Mouse (Mus musculus) ZHBTc4 (cell line): ENCODE results near the gene Ifna15.
"Not testable (repeated sequence)": the region's sequence is repeated elsewhere in the genome, so short reads cannot be mapped to it uniquely, and the experiment has no call there.

ENCODE experiments used
- DNase-seq: peaks from one replicate; pipeline ENCODE4 v3.0.0-alpha.2; 2011; ENCODE audit warnings: low read depth, low spot score

Gene Ifna15

DNA sequence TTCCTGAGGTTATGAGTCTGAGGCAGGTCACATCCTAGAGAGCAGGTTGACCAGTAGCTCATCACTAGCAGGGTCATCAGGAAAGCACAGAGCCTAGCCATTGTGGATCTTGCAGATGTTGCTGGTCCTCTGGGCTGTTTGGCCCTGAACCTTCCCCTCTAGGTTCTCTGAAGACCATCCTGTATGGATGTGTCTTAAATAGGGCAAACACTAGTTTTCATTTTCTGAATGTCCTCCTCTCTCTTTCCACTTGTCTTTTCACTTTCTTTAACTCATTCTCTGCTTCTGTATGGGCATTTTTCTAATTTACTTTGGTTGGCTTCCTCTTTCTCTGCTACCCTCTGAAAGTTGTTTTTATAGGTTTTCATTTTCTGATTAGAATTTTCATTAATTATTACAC, at the start of gene Ifna15:
Ifna15 (minus strand) TSS at position 101 of the 400 bp plus-strand sequence.
- not testable (repeated sequence) for DNase-seq

DNA sequence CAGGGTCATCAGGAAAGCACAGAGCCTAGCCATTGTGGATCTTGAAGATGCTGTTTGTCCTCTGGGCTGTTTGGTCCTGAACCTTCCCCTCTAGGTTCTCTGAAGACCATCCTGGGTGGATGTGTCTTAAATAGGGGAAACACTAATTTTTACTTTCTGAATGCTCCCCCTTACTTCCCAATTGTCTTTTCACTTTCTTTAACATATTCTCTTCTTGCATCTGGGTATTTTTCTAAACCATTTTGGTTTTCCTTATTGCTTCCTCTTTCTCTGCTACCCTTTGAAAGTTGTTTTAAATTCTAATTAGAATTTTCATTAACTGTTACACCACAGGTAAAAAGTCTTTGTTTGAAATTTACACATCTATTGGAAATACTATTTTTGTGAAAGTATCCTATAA, 45.2 kb upstream of the Ifna15 start, which contains the start of gene Ifna12:
Ifna12 (minus strand) TSS at position 101 of the 400 bp plus-strand sequence.
- DNase-seq: no peak

DNA sequence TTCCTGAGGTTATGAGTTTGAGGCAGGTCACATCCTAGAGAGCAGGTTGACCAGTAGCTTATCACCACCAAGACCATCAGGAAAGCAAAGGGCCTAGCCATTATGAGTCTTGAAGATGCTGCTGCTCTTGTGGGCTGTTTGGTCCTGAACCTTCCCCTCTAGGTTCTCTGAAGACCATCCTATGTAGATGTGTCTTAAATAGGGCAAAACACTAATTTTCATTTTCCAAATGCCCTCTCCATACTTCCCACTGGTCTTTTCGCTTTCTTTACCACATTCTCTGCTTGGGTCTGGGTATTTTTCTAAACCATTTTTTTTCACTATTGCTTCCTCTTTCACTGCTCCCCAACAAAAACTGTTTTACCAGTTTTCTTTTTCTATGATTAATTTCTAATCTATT, 34.2 kb upstream of the Ifna15 start, which contains the start of gene Ifna9:
Ifna9 (minus strand) TSS at position 101 of the 400 bp plus-strand sequence.
- DNase-seq: no peak

DNA sequence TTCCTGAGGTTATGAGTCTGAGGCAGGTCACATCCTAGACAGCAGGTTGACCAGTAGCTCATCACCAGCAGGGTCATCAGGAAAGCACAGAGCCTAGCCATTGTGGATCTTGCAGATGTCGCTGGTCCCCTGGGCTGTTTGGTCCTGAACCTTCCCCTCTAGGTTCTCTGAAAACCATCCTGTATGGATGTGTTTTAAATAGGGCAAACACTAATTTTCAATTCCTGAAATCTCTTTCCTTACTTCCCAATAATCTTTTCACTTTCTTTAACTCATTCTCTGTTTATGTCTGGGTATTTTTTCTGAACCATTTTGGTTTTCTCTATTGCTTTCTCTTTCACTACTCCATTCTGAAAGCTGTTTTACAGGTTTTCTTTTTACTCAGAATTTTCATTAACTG, 13.7 kb upstream of the Ifna15 start, which contains the start of gene Ifna14:
Ifna14 (minus strand) TSS at position 101 of the 400 bp plus-strand sequence.
- no peak for DNase-seq

DNA sequence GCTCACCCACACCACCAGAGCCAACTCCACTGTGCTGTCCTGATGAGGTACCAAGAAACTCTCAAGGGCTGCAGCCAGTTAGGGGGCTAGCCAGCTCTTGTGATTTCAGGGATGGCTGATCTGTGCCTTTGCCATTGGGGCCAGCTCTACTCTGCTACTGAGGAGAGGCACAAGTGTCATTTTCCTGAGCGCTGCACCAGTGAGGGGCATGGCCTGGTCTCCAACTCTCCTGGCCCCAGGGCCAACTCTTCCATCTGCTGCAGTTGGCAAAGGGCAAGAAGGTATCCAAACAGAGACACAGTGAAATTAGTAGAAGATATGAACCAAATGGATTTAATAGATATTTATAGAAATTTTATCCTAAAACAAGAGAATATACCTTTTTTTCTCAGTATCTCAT, 3.7 kb upstream of the Ifna15 start:
- no peak for DNase-seq

DNA sequence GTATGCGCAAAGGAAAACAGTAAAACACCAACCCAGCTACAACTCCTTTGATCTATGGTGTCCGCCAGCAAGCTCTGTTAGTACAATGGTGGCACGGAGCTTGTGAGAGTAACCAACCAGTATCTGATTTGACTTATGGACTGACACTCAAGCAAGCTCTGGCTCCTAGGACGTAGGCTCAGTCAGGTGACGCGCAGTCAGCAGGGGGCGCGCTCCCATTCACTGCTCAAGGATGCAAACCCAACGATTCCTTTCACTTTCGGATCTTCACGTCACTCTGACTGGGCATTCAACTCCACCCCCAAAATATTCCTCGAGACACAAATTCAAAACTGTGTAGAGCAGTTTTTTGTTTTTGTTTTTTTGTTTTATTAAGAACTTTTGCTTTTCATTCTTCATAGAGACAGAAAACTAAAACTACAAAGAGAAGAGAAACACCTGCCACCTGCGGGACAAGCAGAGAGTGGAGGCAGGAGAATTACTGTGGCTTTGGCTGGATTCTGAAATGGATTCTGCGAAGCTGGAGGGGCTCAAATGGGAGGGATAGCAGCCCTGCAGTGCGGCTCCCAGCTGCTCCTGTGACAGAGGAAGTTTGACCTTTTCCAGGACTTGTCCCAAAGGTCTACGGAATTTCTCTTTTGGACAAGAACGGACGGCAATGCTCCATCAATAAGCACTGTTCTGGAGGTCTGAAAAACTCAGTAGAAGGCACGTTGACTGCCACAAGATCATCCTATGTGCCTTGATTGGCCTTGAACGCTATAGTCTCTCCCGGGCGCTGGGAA, 7.7 kb downstream of the Ifna15 start:
- peak; percentile 88 for DNase-seq

DNA sequence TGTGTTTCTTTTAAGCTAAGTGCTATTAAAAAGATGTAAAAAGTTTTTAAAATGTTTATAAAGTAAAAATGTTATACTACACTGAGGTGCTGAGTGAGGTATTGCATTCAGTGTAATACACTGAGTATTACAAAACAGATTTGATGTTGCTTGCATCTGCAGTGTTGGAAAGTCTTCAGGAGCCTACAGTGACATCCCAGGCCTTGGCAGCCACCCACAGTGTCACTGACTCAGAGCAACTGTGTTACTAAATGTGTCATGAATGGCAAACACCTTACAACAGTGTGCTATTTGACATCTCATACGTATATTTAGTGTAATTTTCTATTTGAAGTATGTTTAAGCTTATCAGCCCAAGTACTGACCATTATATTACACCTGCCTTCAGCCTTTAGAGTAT, 10.1 kb downstream of the Ifna15 start:
- no peak for DNase-seq

DNA sequence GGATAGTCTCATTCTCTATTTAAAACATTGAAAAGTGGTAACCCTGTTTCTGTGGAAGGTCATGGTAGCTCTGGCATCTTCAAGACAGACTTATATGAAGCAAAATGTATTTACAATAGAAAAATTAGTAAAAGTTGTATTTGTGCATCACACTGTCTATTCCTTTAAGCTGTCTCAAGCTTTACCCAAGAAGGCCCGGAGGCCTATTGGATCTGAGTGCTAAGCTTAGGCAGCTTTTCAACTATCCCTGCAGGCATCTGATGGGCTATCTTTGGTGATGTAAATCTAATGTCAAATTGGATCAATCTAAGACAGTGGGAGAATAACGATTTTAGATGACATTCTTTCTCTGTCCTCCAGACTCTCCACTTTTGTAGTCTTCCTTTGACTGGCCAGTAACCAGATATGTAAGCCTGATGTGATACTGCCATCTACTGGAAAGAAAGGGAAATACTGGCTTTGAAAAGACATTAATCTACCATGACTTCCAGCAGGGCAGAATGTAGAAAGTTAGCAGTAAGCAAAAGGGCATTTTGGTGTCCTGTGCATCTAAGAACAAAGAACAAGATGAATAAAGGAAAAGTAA, 14.3 kb downstream of the Ifna15 start:
- DNase-seq: peak; percentile 75

DNA sequence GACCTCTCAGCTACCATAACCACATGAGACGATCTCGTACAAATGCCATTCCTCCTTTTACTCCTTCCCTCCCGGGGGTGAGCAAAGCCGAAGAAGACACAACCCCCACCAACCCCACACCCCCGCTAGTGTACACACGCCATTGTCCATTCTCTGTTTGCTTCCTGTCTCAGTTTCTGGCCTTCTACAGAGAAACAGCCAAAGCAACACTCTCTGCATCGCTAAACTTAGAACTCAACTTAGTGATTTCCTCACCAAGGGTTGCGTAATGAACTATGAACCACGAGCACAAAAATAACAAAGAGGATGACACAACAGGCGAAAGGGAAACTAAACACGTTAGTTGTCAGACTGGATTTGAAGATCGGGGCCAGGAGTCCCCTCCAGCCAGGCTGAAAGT, 20.7 kb downstream of the Ifna15 start:
- DNase-seq: no peak

DNA sequence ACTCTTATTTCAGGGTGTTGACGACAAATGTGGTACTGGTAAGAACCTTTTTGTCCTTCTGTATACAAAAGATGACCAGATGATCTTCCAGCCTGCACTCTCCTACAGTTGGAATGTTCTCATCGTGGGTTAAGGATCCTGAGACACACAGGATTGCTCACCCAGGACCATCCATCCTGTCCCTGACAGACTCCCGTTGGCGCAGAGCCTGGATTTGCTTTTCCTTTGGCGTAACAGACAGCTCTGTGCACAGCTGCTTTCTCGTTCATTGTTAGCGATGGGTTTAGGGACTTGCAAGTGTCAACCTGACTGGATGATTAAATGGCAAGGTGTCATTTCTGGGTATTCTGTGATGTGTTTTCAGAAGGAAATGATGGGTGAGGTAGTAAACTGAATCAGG, 21.4 kb downstream of the Ifna15 start:
- no peak for DNase-seq

DNA sequence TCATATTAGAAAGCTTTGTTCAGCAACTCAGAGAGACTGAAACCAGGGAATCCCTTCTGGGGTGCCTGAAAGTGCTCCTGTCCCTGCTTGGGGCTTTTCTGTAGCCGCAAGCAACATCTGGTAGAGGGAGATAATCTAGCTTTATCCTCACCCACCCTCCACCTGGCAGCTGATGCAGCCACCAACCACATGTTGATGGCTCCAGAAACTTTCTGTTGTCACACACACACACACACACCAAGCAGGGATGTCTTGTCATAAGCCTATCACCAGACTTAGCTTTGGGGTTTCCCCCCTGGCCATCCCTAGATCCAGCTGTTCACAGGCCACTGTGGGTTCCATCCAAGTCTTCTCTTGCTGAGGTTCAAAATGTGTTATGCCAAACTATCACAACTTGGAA, 22.3 kb downstream of the Ifna15 start:
- DNase-seq: no peak

DNA sequence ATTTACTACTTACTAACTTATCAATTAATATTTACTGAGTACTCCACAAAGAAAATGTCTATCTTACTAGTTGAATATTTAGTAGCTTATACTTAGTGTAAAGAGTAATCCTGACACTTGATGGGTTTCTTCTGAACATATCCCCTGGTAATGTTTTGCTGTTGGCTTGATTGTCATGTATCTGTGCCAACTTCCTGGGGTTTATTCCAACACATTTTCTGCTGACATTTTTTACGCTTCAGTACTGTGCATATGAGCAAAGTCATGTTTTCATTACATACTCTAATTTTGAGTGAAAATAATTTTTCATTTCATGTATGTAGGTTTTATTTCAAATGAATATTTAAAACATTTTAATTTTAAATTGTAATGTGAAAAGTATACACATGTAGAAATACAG, 23.1 kb downstream of the Ifna15 start:
- no peak for DNase-seq

DNA sequence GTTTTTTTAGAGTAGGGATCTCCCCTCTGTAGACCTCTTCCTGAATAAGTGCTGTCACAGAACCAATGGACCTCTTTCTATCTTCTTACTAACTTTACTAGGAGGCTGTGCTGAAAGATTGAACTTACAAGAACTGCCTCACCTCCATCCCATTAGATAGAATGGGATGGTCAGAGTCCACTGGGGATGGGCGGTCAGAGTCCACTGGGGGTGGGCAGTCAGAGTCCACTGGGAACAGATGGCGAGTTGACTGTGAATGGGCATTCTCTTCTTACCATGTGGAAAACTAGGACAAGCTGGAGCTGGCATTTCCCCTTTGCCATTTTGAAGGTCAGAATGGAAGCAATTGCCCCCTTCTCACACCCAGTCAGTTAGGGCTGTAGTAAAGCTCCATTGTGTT, 24.5 kb downstream of the Ifna15 start:
- DNase-seq: no peak

DNA sequence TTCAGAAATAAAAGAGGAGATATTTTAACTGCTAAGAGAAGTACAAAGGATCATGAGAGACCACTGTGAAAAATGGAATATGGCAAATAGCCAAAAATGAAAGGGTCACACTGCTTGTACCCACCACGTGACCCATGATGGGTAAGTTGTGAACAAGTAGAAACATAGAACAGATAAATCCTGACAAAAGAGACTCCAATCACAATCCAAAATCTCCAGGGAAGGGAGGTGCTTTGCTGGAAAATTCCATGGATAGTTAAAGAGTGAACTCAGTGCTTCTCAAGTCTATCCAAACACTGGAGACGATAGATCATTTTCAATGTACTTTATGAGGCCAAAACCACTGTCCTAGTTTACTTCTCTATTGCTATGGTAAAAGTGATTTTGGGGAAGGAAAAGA, 27.2 kb downstream of the Ifna15 start:
- DNase-seq: no peak

DNA sequence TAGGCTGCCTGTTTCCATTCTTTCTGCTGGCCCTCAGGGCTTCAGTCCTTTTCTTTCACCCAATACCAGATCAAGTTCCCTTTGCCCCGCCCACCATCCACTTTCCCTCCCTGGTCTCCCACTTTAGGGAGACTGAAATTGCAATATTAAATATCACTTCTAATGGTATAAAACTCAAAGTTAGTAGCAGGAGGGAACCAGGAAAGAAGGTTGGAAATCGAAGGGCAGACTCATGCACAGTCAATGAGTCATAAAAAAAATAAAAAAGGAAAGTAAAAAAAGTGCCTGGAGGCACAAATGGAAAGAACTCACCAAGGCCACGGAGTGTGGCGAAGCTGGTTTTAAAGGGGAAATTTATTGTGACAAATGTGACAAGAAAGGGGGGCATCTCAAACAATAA, 27.8 kb downstream of the Ifna15 start:
- no peak for DNase-seq

DNA sequence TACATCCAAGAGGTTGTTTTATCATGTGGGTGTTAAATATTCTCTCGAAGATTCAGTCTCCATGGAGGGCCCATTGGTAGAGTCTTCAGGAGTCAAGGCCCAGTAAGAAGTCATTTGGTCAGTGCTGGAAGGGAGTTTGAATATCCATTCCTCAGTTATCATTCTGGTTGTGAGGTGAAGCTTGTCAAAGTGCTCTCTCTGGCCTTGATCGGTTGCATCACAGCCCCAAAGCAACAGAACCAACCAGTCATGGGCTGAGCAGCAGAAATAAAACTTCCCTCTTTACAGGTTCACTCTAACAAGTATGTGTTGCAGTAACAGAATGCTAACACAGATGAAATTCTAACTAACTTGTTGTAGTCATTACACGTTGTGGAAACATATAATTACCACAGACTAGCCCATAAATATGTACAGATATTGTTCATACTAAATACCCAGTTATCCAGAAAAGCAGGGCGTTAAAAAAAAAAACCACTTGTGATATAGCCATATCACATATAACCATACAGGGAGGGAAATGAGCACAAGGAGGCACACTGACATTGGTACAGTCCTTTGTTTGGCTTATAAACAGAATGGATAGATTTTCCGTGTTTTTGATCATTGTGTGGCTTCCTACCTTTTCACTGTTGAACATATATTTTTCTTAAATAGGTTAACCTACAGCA, 31.5 kb downstream of the Ifna15 start:
- no peak for DNase-seq

DNA sequence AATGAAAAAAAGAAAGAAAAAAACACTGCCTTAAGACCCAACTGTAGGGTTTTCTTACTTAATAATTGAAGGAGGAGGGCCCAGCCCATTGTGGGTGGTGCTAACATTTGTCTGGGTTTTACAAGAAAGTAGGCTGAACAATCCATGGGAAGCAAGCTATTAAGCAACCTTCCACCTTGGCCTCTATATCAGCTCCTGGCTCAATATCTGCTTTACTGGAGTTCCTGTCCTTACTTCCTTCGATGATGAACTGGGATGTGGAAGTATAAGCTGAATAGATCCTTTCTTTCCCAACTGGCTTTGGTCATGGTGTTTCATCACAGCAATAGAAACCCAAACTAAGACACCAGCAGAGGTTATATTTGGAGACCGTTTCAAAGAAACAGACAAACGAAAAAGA, 32.7 kb downstream of the Ifna15 start:
- no peak for DNase-seq

DNA sequence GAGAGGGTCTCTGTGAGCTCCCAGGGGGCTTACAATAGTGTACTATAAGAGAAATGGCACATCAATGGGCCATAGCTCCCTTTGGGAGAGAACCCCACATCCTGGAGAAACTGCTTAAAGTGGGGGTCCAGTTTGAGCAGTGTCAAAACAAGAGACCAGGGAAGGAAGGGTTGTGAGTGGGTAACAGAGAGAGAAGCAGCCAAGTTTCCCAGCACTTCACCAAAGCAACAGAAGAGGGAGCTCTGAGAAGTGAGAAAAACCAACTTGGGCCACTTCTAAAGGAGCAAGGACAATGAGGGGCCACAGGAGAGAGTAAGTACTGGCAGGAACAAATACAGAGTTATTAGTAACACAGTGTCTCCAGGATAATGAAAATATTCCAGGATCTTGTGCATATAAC, 34.8 kb downstream of the Ifna15 start:
- DNase-seq: peak; percentile 17

DNA sequence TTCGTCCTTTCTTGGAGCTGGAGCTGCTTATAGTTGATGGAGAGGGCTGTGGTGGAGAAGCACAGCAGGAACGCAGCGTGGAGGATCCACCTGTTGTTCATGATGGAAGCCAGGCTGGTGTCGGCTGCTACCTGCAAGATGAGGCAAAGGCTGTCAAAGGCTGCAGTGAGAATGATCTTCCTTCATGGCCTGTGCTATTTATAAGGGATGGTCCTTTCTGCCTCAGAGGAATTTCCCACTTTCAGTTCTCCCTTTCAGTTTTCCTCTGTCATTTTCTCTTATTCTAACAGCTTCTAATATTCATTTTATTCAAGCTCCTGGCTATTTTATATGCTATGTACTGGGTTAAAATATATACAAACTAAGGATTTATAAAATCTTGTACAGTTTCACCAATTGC, 35.4 kb downstream of the Ifna15 start, which contains the start of gene Ifnb1:
Ifnb1 (minus strand) TSS at position 101 of the 400 bp plus-strand sequence.
- no peak for DNase-seq

DNA sequence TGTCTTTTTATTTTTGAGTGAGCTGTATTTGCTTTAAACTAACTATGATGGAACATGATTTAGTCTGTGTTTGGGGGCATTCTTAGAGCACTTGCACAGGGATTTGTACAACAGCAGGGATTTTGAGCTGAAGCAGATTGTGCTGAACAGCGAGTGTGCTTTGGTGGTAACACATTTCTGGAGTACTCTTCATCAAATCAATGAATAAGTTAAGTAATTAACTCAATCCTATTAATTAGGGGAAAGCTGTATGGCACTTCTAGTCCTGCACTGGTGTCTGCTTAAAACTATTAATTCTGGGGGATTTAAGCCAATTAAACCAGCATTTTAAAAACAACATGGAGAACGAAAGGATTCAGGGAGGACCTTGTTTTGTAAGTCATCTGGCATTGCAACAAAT, 40.1 kb downstream of the Ifna15 start:
- DNase-seq: no peak

DNA sequence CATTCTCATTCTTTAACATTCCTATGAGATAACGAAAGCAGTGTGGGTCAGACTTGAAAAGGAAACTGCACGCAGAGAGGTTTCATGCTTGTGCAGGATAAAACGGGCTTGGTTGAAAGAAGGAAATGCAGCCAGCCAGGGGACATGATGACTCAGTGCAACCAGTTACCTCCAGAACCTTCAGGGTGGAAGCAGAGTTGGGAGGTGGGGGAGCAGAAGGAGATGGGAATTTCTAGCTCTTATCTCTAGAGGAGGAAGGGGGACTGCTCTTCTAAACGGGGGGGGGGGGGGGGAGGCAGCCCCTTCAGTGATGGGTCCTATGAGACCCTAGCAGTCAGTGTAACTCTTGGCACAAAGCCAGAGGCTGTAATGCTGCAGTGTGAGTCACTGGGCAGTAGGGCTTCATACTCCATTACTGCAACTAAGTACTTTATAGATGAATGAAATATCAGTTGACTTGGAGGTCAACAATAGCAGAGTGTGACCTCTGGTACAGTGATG, 42.3 kb downstream of the Ifna15 start:
- DNase-seq: no peak

DNA sequence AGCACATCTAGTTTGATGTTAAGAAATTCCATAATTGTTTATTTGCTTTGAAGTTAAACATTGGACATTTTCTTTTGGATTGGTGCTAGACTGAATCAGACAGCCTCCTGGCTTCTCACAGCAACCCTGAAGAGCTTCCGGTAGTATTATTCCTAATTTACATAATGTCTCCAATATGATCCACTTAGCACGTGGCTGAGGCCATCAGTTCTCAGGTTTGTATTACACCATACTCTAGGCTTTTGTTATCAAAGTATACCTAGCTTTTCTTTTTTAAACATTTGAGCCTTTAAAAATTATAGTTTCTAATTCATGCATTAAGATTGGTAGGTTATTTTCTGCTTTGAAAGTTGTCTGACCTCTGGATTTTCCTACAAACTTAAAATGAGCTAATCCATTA, 42.8 kb downstream of the Ifna15 start:
- DNase-seq: no peak
